Mouse (Mus musculus) adrenal gland (tissue): ENCODE measurements around the gene Ptp4a2.
"Not testable (repeated sequence)": the region's sequence is repeated elsewhere in the genome, so short reads cannot be mapped to it uniquely, and the experiment has no call there.

Source experiments
- intact Hi-C: fragments of 180-260 bp; cut with DNase I; formaldehyde crosslinking; loops from one replicate; pipeline ENCODE4 v1.15.1; 2025
- microRNA-seq, 2 experiments: library from miRNA; unstranded; fragments of <30 nt; microRNA quantifications; one replicate each; pipeline ENCODE4; 2019

The Ptp4a2 gene

GRCm38 (mm10) chr4:129879206-129879780 is 68.3 kb downstream of the Ptp4a2 start:
- intact Hi-C loops = no loop called here

GRCm38 (mm10) chr4:129880615-129881014 is 69.6 kb downstream of the Ptp4a2 start:
- intact Hi-C loops = no loop called here

- intact Hi-C loops = no loop called here
Observed at GRCm38 (mm10) chr4:129881661-129882060, 70.6 kb downstream of the Ptp4a2 start.

- intact Hi-C loops = no loop called here
Observed at GRCm38 (mm10) chr4:129882555-129883293, 71.7 kb downstream of the Ptp4a2 start.

- intact Hi-C loops = no loop called here
Observed at GRCm38 (mm10) chr4:129884041-129884930, 73.3 kb downstream of the Ptp4a2 start.

DNA sequence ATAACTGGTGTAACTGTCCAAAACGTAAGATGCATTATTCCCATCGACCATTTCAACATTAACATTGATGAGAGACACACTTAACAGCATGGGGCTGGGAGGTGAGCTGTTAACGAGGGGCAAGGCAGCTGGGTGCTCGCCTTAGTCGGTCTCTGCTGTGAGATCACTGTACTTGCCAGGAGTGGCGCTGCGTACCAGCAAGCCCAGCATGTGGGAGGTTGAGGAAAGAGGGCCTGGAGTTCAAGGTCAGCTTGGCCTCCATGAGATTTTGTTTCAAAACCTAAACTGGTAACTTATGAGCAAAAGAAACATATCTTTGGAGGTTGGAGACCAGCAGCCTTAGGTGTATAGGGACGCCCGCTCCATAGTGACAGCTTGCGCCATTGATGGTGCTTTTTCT is 78.6 kb downstream of the Ptp4a2 start:
- intact Hi-C loops = no loop called here

DNA sequence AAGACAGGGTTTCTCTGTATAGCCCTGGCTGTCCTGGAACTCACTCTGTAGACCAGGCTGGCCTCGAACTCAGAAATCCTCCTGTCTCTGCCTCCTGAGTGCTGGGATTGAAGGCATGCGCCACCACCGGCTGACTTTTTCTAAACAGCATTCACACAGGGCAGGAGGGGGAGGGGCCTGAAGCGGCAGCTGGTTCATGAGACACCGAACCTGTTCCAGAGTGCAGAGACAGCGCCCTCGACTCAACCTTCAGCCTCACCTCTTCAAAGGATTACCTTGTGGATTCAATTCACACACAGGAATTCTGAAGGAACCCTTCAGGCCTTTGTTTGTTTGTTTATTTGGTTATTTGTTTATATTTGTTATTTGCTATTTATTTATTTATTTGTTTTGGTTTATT is 79.1 kb downstream of the Ptp4a2 start:
- intact Hi-C loops = no loop called here

- intact Hi-C loops = no loop called here
Observed at GRCm38 (mm10) chr4:129894861-129895260, 83.8 kb downstream of the Ptp4a2 start.

- intact Hi-C loops = not testable (repeated sequence)
Observed at GRCm38 (mm10) chr4:129898815-129899214, 87.8 kb downstream of the Ptp4a2 start.

Small RNA genes lying within 50 kb of the gene (microRNA-seq; reads per million reads assigned to microRNA genes)
- 0 reads per million in 2 experiments for gene Gm28017
